Mouse (Mus musculus) testis, adult 2 months (tissue): ENCODE data around the gene Gm9964.

ENCODE experiments used
- CTCF ChIP-seq: fragments of 200-500 bp; IDR thresholded peaks from 2 replicates; pipeline ENCODE4 v1.5.1; 2012; ENCODE audit warnings: low read depth, mild to moderate bottlenecking, inconsistent platforms, low read length, moderate library complexity; ENCODE audit not compliant: control insufficient read depth, insufficient read depth, insufficient replicate concordance
- POLR2A ChIP-seq: fragments of 200-500 bp; IDR thresholded peaks from 2 replicates; pipeline ENCODE4 v1.6.1; 2012; ENCODE audit warnings: low read depth, mild to moderate bottlenecking, inconsistent platforms, low read length, moderate library complexity; ENCODE audit not compliant: control insufficient read depth

- TF ChIP-seq POLR2A = no peak
- TF ChIP-seq CTCF = no peak
These were observed 38.0 kb downstream of the Gm9964 start for GRCm38 (mm10) chr11:79258738-79259137.
